Mouse (Mus musculus) adrenal gland, postnatal 36 days (tissue): Measurements from ENCODE around the gene Mrpl20. TPM values are rescaled to one million over a fixed set of nuclear protein-coding genes. Genes with fewer than 3 reads are reported as not detected.

Source experiments
- DNase-seq, 2 experiments: peaks; one replicate each; pipeline ENCODE4 v3.0.0; 2021; ENCODE audit warnings: mixed read lengths in 1 of 2
- microRNA-seq: library from miRNA; unstranded; fragments of <30 nt; microRNA quantifications from one replicate; pipeline ENCODE4 v1.2.0, GENCODE M21; 2021
- total RNA-seq, 2 experiments: library from RNA; stranded (reverse); gene quantifications; 2 replicates each; pipeline ENCODE4 v1.2.3; 2021

Mrpl20 gene
- total RNA-seq, 2 experiments from 2014 or later: 133 to 141 TPM

GRCm38 (mm10) chr4:155851951-155852411, 49.3 kb downstream of the Mrpl20 start:
- peak in 1 of 2 experiments; percentile 32 for DNase-seq

- DNase-seq: no peak
Measured at GRCm38 (mm10) chr4:155853421-155853820, 50.7 kb downstream of the Mrpl20 start.

- no peak for DNase-seq
Measured at GRCm38 (mm10) chr4:155854991-155855390, 52.3 kb downstream of the Mrpl20 start.

GRCm38 (mm10) chr4:155856071-155856470, 53.4 kb downstream of the Mrpl20 start:
- DNase-seq: no peak

GRCm38 (mm10) chr4:155856881-155857280, 54.2 kb downstream of the Mrpl20 start:
- no peak for DNase-seq

- peak; percentile 53 to 66 for DNase-seq
Measured at GRCm38 (mm10) chr4:155859318-155859717, 56.6 kb downstream of the Mrpl20 start.

Small RNA genes within 50 kb of the gene (microRNA-seq; reads per million reads assigned to microRNA genes)
- gene Gm27743: not detected

Other genes starting within 250 kb of the Mrpl20 start
- gene Nadk, start 240.5 kb upstream of the Mrpl20 start, total RNA-seq: 100 to 1,000 TPM; 175 to 310 TPM
- 10 to 100 TPM; 34.0 to 43.3 TPM for gene Slc35e2, start 201.5 kb upstream of the Mrpl20 start, total RNA-seq
- 10 to 100 TPM; 42.5 to 52.6 TPM for gene Cdk11b, start 178.0 kb upstream of the Mrpl20 start, total RNA-seq
- gene Gm10563, start 157.5 kb upstream of the Mrpl20 start, total RNA-seq: not detected
- 1 to 10 TPM; 5.5 to 8.9 TPM for gene Mmp23, start 149.5 kb upstream of the Mrpl20 start, total RNA-seq
- 10 to 100 TPM; 43.6 to 48.9 TPM for gene Mib2, start 133.7 kb upstream of the Mrpl20 start, total RNA-seq
- 10 to 100 TPM; 31.3 to 59.8 TPM for gene Fndc10, start 108.5 kb upstream of the Mrpl20 start, total RNA-seq
- 100 to 1,000 TPM in 1 of 2 experiments, 10 to 100 TPM in 1; 98.1 to 123 TPM for gene Ssu72, start 98.1 kb upstream of the Mrpl20 start, total RNA-seq
- gene Tmem240, start 68.1 kb upstream of the Mrpl20 start, total RNA-seq: under 1 TPM; 0.70 to 0.72 TPM
- gene Atad3a, start 41.8 kb upstream of the Mrpl20 start, total RNA-seq: 10 to 100 TPM; 83.2 to 94.1 TPM
- 1 to 10 TPM; 3.4 to 6.0 TPM for gene Vwa1, start 28.2 kb upstream of the Mrpl20 start, total RNA-seq
- gene Tmem88b, start 17.0 kb upstream of the Mrpl20 start, total RNA-seq: under 1 TPM; 0.30 to 0.56 TPM
- gene Ankrd65, start 12.4 kb upstream of the Mrpl20 start, total RNA-seq: not detected
- 100 to 1,000 TPM in 1 of 2 experiments, 10 to 100 TPM in 1; 86.3 to 122 TPM for gene Ccnl2, start 9.6 kb downstream of the Mrpl20 start, total RNA-seq
- gene Aurkaip1, start 28.4 kb downstream of the Mrpl20 start, total RNA-seq: 100 to 1,000 TPM; 140 to 170 TPM
- 10 to 100 TPM; 40.2 to 47.0 TPM for gene Mxra8, start 36.8 kb downstream of the Mrpl20 start, total RNA-seq
- gene Dvl1, start 44.5 kb downstream of the Mrpl20 start, total RNA-seq: 10 to 100 TPM; 61.2 to 61.7 TPM
- under 1 TPM; 0.23 TPM for gene Tas1r3, start 60.5 kb downstream of the Mrpl20 start, total RNA-seq
- gene Cptp, start 66.6 kb downstream of the Mrpl20 start, total RNA-seq: 10 to 100 TPM in 1 of 2 experiments, 1 to 10 TPM in 1; 9.7 to 21.8 TPM
- gene Ints11, start 66.7 kb downstream of the Mrpl20 start, total RNA-seq: 10 to 100 TPM; 30.1 to 34.7 TPM
- gene Pusl1, start 88.9 kb downstream of the Mrpl20 start, total RNA-seq: 10 to 100 TPM; 25.1 to 28.1 TPM
- 10 to 100 TPM; 20.1 to 20.7 TPM for gene Acap3, start 88.9 kb downstream of the Mrpl20 start, total RNA-seq
- gene Ube2j2, start 141.0 kb downstream of the Mrpl20 start, total RNA-seq: 10 to 100 TPM; 70.9 to 81.5 TPM
- gene C1qtnf12, start 159.4 kb downstream of the Mrpl20 start, total RNA-seq: 10 to 100 TPM; 43.5 to 89.3 TPM
- 1 to 10 TPM; 7.6 to 8.0 TPM for gene B3galt6, start 189.8 kb downstream of the Mrpl20 start, total RNA-seq
- gene Sdf4, start 190.0 kb downstream of the Mrpl20 start, total RNA-seq: 100 to 1,000 TPM; 266 to 276 TPM
- under 1 TPM; 0.43 to 0.89 TPM for gene Tnfrsf4, start 211.0 kb downstream of the Mrpl20 start, total RNA-seq
- under 1 TPM in 1 of 2 experiments, not detected in 1; 0.40 TPM for gene Tnfrsf18, start 223.3 kb downstream of the Mrpl20 start, total RNA-seq